Mouse (Mus musculus) neural tube, embryonic 14.5 days (tissue): ENCODE measurements around the gene Fgfr2. TPM values are rescaled to one million over a fixed set of nuclear protein-coding genes. Genes with fewer than 3 reads are reported as not detected.

Experiments used
- ATAC-seq: fragments of 200-750 bp; cut with Nextera tagmentation; 2 replicates; pipeline ENCODE4 v1.8.0; 2017; ENCODE audit warnings: low read depth, mild to moderate bottlenecking, moderate TSS enrichment, moderate library complexity
- H3K27ac ChIP-seq: fragments of 300-500 bp; sonication (generic); 2 replicates; pipeline ENCODE4 v1.5.1; 2014; ENCODE audit warnings: low read depth, mild to moderate bottlenecking, control low read depth, low read length, moderate library complexity, mixed read lengths
- H3K27me3 ChIP-seq: fragments of 300-500 bp; sonication (generic); 2 replicates; pipeline ENCODE4 v1.6.1; 2014; ENCODE audit warnings: low read length; ENCODE audit not compliant: control insufficient read depth, insufficient read depth
- H3K36me3 ChIP-seq: fragments of 300-500 bp; sonication (generic); 2 replicates; pipeline ENCODE4 v1.6.1; 2014; ENCODE audit warnings: low read length, mixed read lengths; ENCODE audit not compliant: control insufficient read depth, insufficient read depth
- H3K4me1 ChIP-seq: fragments of 300-500 bp; sonication (generic); 2 replicates; pipeline ENCODE4 v1.6.1; 2014; ENCODE audit warnings: low read length; ENCODE audit not compliant: control insufficient read depth, insufficient read depth
- H3K4me2 ChIP-seq: fragments of 300-500 bp; sonication (generic); 2 replicates; pipeline ENCODE4 v1.6.1; 2014; ENCODE audit warnings: mild to moderate bottlenecking, low read depth, low read length, control low read depth
- H3K4me3 ChIP-seq: fragments of 300-500 bp; sonication (generic); 2 replicates; pipeline ENCODE4 v1.5.1; 2014; ENCODE audit warnings: low read depth, low read length, control low read depth, mixed read lengths
- H3K9ac ChIP-seq: fragments of 300-500 bp; sonication (generic); replicated peaks from 2 replicates; pipeline ENCODE4 v1.6.1; 2014; ENCODE audit warnings: low read depth, mild to moderate bottlenecking, control low read depth, low read length, mixed read lengths
- H3K9me3 ChIP-seq: fragments of 300-500 bp; sonication (generic); 2 replicates; pipeline ENCODE4 v1.6.1; 2016; ENCODE audit warnings: low read length; ENCODE audit not compliant: control insufficient read depth
- WGBS: fragments of 180-500 bp; shearing (Covaris S2); extraction: QIAGEN DNeasy Blood & Tissue Kit; methylation state at CpG from one replicate; pipeline ENCODE4 v1.1.7; 2014; 5-methylcytosine and 5-hydroxymethylcytosine counted together
- polyA plus RNA-seq: library from polyadenylated mRNA; unstranded; fragments of >200 nt; fragmentation: Nextera tagmentation; extraction: Ambion mirVana; gene quantifications from 2 replicates; pipeline ENCODE4 v1.2.1, GENCODE M21; 2014

Fgfr2 gene
- polyA plus RNA-seq, 1 experiment from 2014 or later: 28.1 TPM

DNA sequence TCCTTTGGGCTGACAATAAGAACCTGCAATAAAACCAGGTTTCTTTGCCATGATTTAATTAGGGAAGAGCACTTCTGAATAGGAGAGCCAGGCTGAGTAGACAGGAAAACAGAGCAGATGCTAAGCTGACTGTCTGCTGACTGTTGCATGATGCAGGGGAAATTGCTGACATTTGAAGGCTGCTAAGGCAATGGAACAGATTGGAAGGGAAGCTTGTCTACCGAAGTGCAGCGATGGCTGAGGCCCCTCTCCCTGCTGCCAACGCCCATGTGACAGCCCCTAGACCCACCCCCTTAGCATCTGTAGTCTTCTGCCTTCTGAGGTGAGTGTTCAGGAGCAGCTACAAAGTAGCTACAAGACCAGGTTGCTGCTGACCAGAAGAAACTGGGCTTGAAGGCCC lies 2397.0 kb downstream of the Fgfr2 start:
- 63% methylated on average over 3 of the region's 3 CpGs for WGBS
- peaks cover 18% of the 10 kb centered on the region for H3K36me3 ChIP-seq
- H3K9ac ChIP-seq: no peak overlapping the region
- no peaks in the 10 kb centered on the region for H3K9me3 ChIP-seq
- H3K27me3 ChIP-seq: no peaks in the 10 kb centered on the region
- no peak overlapping the region for H3K27ac ChIP-seq
- no peak for ATAC-seq
- no peak overlapping the region for H3K4me3 ChIP-seq
- no peak overlapping the region for H3K4me2 ChIP-seq
- no peaks in the 10 kb centered on the region; the same call in 1 of the 2 replicates for H3K4me1 ChIP-seq

DNA sequence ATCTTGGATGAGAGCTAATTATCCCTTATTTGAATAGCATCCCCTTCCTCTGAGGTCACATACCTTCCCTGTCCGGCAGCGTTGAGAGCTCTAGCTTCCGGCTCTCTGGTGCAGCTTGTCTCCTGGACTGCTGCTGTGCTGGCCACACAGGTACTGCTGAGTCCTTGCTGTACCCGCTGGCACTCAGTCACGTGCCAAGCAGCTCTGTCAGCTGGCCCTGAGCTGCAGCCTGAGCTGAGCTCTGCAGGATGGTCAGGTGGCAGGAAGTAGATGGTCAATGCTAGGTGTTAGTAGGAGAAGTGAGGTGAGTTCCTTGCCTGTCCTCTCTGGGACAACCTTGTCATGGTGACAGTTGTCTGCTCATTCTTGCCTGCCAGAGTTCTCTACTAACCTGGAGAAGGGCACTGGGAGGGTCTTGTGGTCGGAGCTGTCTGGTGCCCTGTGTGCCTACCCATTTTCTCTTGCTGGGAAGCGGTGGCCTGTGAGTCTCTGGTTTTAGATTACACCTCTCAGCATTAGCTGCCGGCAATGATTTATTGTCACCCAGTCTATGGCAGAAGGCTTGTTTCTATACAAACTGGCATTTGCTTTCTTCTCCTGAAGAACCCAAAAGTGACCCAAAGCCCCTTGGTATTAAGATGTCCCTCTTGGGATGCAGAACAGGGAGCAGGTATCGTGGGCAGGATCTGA lies 2402.4 kb downstream of the Fgfr2 start:
- no peak for ATAC-seq
- no peak overlapping the region for H3K9ac ChIP-seq
- WGBS: 68% methylated on average over 9 of the region's 9 CpGs

DNA sequence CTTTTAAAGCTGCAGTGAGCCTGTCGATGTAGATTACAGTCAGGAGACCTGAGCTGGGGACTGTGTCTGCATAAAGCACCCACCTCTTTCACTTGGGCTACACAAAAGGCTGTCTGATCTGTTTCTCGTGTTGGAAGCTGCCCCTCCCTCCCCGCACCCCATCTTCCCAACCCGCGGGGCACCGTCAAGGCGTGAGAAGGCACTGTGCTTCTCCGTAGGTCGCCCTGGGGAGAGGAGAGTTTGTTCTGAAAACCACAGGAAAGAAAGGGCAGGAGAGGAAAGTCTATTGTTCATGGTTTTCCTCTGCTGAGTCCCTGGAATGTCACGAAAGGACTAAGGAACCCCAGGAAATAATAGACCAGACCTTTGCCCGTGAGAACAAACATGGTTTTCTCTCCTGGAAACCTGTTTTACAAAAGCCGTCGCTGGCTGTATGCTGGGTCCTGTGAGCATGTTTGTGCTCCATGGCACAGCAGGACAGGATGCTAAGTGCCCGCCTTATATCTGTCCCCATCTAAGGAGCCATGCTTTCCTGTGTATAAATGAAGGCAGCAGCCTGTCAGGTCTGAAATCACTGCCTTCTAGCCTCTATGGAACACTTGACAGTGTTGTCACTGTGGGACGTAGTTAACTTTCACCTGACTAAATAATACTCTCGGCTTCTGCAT lies 2403.1 kb downstream of the Fgfr2 start:
- WGBS: 15% methylated on average over 16 of the region's 16 CpGs
- ATAC-seq: no peak

More for the DNA sequence above, 2402.4 kb downstream of the Fgfr2 start:
- Histone ChIP-seq H3K27me3 (no peaks in the 10 kb centered on the region), H3K4me3 (no peak overlapping the region), H3K4me1 (peaks cover 15% of the 10 kb centered on the region; the same call in 1 of the 2 replicates), H3K36me3 (peaks cover 3% of the 10 kb centered on the region; the same call in 1 of the 2 replicates), H3K27ac (no peak overlapping the region), H3K9me3 (no peaks in the 10 kb centered on the region), H3K4me2 (no peak overlapping the region)

DNA sequence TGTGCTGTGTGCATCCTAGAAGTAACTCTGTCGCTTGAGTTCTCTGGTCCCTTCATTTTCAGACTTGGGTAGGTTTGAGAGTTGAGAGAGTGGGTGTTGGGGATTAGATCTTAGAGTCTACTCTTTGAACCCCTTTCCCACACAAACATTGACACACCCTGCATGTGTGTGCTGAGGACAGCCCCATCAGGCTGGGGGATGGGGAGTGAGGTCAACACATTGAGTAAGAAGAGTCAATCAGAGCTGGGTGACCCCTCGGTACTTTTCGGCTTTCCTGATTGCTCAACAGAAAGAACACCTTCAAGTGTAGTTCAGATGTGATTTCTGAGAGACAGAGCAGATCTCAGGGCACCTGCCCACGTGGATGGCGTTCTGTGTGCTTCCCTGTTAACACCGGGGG lies 2406.2 kb downstream of the Fgfr2 start:
- no peaks in the 10 kb centered on the region for H3K27me3 ChIP-seq
- H3K4me3 ChIP-seq: no peak overlapping the region
- no peak overlapping the region for H3K27ac ChIP-seq
- peaks cover 22% of the 10 kb centered on the region; the same call in 1 of the 2 replicates for H3K4me1 ChIP-seq
- ATAC-seq: no peak
- H3K9me3 ChIP-seq: no peaks in the 10 kb centered on the region
- no peak overlapping the region for H3K9ac ChIP-seq
- no peaks in the 10 kb centered on the region for H3K36me3 ChIP-seq
- 89% methylated on average over 4 of the region's 6 CpGs for WGBS
- no peak overlapping the region for H3K4me2 ChIP-seq

More for the DNA sequence above, 2403.1 kb downstream of the Fgfr2 start:
- peaks cover 15% of the 10 kb centered on the region; the same call in 1 of the 2 replicates for H3K4me1 ChIP-seq
- peak overlapping the region; percentile 1; the same call in 1 of the 2 replicates for H3K27ac ChIP-seq
- no peak overlapping the region for H3K4me3 ChIP-seq
- no peaks in the 10 kb centered on the region for H3K9me3 ChIP-seq
- H3K4me2 ChIP-seq: no peak overlapping the region
- H3K36me3 ChIP-seq: peaks cover 3% of the 10 kb centered on the region; the same call in 1 of the 2 replicates
- H3K9ac ChIP-seq: 0 out of 2 replicates have a peak overlapping the region, but pooled peaks have one; percentile 4
- no peaks in the 10 kb centered on the region for H3K27me3 ChIP-seq

DNA sequence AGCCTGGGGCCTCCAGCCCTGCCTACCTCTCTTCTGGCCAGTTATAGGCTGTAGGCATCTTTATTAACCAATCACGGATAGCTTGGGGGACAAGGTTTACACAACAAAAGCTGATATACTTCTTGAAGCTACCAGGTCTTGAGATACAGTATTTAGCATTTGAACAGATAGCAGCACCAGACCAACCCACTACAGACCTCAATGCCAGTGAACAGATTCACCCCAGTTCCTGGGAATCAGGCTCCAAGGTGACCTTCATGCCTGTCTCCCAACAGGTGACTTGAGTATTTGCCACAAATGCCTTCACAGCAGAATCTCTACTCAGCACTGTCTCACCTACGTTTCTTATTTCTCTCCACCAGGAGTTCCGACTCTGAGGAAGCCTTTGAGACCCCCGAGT lies 2406.8 kb downstream of the Fgfr2 start:
- Histone ChIP-seq H3K27ac (no peak overlapping the region), H3K9ac (no peak overlapping the region), H3K4me1 (peaks cover 22% of the 10 kb centered on the region; the same call in 1 of the 2 replicates), H3K36me3 (no peaks in the 10 kb centered on the region), H3K4me3 (no peak overlapping the region), H3K9me3 (no peaks in the 10 kb centered on the region), H3K27me3 (no peaks in the 10 kb centered on the region), H3K4me2 (no peak overlapping the region)
- no peak for ATAC-seq
- WGBS: 90% methylated on average over 4 of the region's 4 CpGs

DNA sequence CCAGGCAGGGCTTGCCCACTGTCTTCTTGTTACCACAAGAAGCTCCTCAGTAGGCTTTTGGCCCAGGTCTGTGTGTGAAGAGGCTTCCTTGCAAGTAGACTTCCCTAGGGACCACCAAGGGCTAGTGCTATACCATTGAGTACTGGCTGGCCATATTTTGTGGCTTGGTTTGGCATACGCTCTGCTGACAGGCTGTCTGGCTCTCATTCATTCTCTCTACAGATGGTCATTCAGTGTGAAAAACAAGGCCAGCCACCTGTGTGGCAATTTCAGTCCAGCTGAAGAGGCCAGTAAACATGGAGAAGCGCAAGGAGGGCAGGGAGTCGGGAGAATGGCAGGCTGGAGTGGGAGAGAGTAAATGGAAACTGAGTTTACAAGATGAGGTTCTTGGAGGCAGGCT lies 2407.7 kb downstream of the Fgfr2 start:
- Histone ChIP-seq H3K9ac (no peak overlapping the region), H3K4me1 (peaks cover 22% of the 10 kb centered on the region), H3K9me3 (no peaks in the 10 kb centered on the region), H3K4me2 (no peak overlapping the region), H3K27ac (no peak overlapping the region), H3K36me3 (no peaks in the 10 kb centered on the region), H3K27me3 (no peaks in the 10 kb centered on the region), H3K4me3 (no peak overlapping the region)
- 69% methylated on average over 3 of the region's 3 CpGs for WGBS
- ATAC-seq: no peak

DNA sequence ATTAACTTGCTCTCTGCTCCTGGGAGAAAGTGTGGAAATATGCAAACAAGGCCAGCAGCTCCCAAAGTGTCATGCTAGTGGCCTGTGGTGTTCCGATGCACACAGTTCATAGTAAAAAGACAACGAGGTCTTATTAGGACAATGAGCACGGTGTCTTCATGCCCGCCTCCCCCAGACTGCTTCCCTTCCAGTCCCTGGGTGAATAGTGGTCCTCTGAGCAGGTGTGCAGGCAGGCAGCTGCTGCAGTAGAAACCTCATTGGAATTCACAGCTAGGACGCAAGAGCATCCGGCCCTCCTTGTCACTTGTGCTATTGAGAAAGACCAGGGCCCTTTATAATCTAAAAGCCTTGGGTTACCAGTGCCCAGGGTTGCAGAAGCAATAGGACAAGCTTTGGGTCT lies 2409.8 kb downstream of the Fgfr2 start:
- H3K4me1 ChIP-seq: peaks cover 26% of the 10 kb centered on the region
- H3K27me3 ChIP-seq: no peaks in the 10 kb centered on the region
- no peak overlapping the region; the same call in 1 of the 2 replicates for H3K27ac ChIP-seq
- H3K36me3 ChIP-seq: no peaks in the 10 kb centered on the region
- no peaks in the 10 kb centered on the region for H3K9me3 ChIP-seq
- no peak overlapping the region for H3K9ac ChIP-seq
- no peak for ATAC-seq
- H3K4me3 ChIP-seq: no peak overlapping the region
- no peak overlapping the region for H3K4me2 ChIP-seq
- WGBS: 36% methylated on average over 6 of the region's 6 CpGs

DNA sequence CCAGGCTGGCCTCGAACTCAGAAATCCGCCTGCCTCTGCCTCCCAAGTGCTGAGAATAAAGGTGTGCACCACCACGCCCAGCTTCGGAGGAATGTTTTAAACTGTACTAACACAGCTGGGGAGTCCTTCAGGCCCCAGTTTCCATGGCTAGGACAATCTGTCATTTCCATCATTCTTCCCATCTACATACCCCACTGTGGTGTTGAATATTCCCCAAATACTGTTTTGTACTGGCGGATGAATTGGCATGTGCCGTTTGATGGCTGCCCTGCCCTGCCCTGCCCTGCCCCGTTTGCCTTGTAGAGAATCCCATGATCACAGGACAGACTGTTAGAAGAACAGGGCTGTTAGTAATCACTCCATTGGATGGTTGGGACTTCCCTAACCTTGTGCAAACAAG lies 2411.3 kb downstream of the Fgfr2 start:
- Histone ChIP-seq H3K9ac (no peak overlapping the region), H3K27ac (no peak overlapping the region), H3K27me3 (no peaks in the 10 kb centered on the region), H3K9me3 (no peaks in the 10 kb centered on the region), H3K36me3 (no peaks in the 10 kb centered on the region), H3K4me2 (no peak overlapping the region), H3K4me3 (no peak overlapping the region), H3K4me1 (peaks cover 31% of the 10 kb centered on the region)
- 90% methylated on average over 7 of the region's 7 CpGs for WGBS
- ATAC-seq: no peak
